Mouse (Mus musculus) liver, postnatal 0 days (tissue): Measurements from ENCODE around the gene Ntng1. TPM values are rescaled to one million over a fixed set of nuclear protein-coding genes. Genes with fewer than 3 reads are reported as not detected.

ENCODE experiments used
- ATAC-seq: fragments of 200-750 bp; cut with Nextera tagmentation; 2 replicates; pipeline ENCODE4 v1.8.0; 2017; ENCODE audit warnings: mild to moderate bottlenecking, moderate library complexity
- DNase-seq: peaks from one replicate; pipeline ENCODE4 v3.0.0-alpha.2; 2016
- H3K27ac ChIP-seq: fragments of 300-500 bp; sonication (generic); 2 replicates; pipeline ENCODE4 v1.5.1; 2014; ENCODE audit warnings: antibody characterized with exemption, moderate library complexity, mild to moderate bottlenecking, low read depth
- H3K27me3 ChIP-seq: fragments of 300-500 bp; sonication (generic); 2 replicates; pipeline ENCODE4 v1.6.1; 2014; ENCODE audit warnings: low read length, control low read depth, mixed read lengths; ENCODE audit not compliant: insufficient read depth
- H3K36me3 ChIP-seq: fragments of 300-500 bp; sonication (generic); replicated peaks from 2 replicates; pipeline ENCODE4 v1.6.1; 2014; ENCODE audit warnings: mild to moderate bottlenecking, control low read depth, low read length, moderate library complexity, mixed read lengths; ENCODE audit not compliant: insufficient read depth
- H3K4me1 ChIP-seq: fragments of 300-500 bp; sonication (generic); 2 replicates; pipeline ENCODE4 v1.6.1; 2014; ENCODE audit warnings: antibody characterized with exemption, mild to moderate bottlenecking, control low read depth; ENCODE audit not compliant: insufficient read depth
- H3K4me2 ChIP-seq: fragments of 300-500 bp; sonication (generic); 2 replicates; pipeline ENCODE4 v1.6.1; 2014; ENCODE audit warnings: low read depth, mild to moderate bottlenecking, low read length, moderate library complexity, mixed read lengths
- H3K4me3 ChIP-seq: fragments of 300-500 bp; sonication (generic); 2 replicates; pipeline ENCODE4 v1.5.1; 2014; ENCODE audit warnings: low read depth, low read length
- H3K9ac ChIP-seq: fragments of 300-500 bp; sonication (generic); replicated peaks from 2 replicates; pipeline ENCODE4 v1.6.1; 2014; ENCODE audit warnings: mild to moderate bottlenecking, moderate library complexity
- H3K9me3 ChIP-seq: fragments of 300-500 bp; sonication (generic); 2 replicates; pipeline ENCODE4 v1.6.1; 2016; ENCODE audit warnings: mild to moderate bottlenecking, control low read depth, low read length, mixed read lengths
- CTCF ChIP-seq: sonication (generic); IDR thresholded peaks from 2 replicates; pipeline ENCODE4 v1.5.1; 2016; ENCODE audit warnings: antibody characterized with exemption, low read depth
- EP300 ChIP-seq: IDR thresholded peaks from 2 replicates; pipeline ENCODE4 v1.6.1; 2016; ENCODE audit warnings: antibody characterized with exemption, low read depth, mild to moderate bottlenecking
- WGBS: fragments of 180-500 bp; shearing (Covaris S2); extraction: QIAGEN DNeasy Blood & Tissue Kit; methylation state at CpG from one replicate; pipeline ENCODE4 v1.1.7; 2014; ENCODE audit not compliant: insufficient replicate concordance; 5-methylcytosine and 5-hydroxymethylcytosine counted together
- polyA plus RNA-seq: library from polyadenylated mRNA; unstranded; fragments of >200 nt; fragmentation: Nextera tagmentation; extraction: Ambion mirVana; gene quantifications from 2 replicates; pipeline ENCODE4 v1.2.1, GENCODE M21; 2015

Ntng1 gene
- polyA plus RNA-seq, 1 experiment from 2014 or later = not detected

GRCm38 (mm10) chr3:109782289-109782951 is 361.4 kb downstream of the Ntng1 start:
- H3K4me2 ChIP-seq = peak overlapping the region; percentile 56
- H3K27me3 ChIP-seq = peaks cover 3% of the 10 kb centered on the region; the same call in 1 of the 2 replicates
- DNase-seq (peak; percentile 12), ATAC-seq (no peak)
- WGBS = 5% methylated on average over 27 of the region's 27 CpGs
- no peaks in the 10 kb centered on the region for H3K9me3 ChIP-seq
- peaks cover 4% of the 10 kb centered on the region; the same call in 1 of the 2 replicates for H3K4me1 ChIP-seq
- H3K36me3 ChIP-seq = no peaks in the 10 kb centered on the region
- no peak overlapping the region for H3K4me3 ChIP-seq
- no peak overlapping the region for H3K9ac ChIP-seq
- TF ChIP-seq CTCF = 0 out of 2 replicates have a peak, but pooled peaks have one; percentile 10
- TF ChIP-seq EP300 = no peak
- no peak overlapping the region for H3K27ac ChIP-seq

GRCm38 (mm10) chr3:109781917-109782288 is 361.9 kb downstream of the Ntng1 start:
- H3K27ac ChIP-seq = no peak overlapping the region
- H3K9ac ChIP-seq = no peak overlapping the region
- H3K9me3 ChIP-seq = no peaks in the 10 kb centered on the region
- TF ChIP-seq CTCF = no peak
- no peak for TF ChIP-seq EP300
- no peak for ATAC-seq
- H3K4me2 ChIP-seq = no peak overlapping the region
- 58% methylated on average over 7 of the region's 7 CpGs for WGBS
- no peak for DNase-seq
- H3K4me1 ChIP-seq = peaks cover 4% of the 10 kb centered on the region; the same call in 1 of the 2 replicates
- no peaks in the 10 kb centered on the region for H3K36me3 ChIP-seq
- H3K27me3 ChIP-seq = peaks cover 3% of the 10 kb centered on the region; the same call in 1 of the 2 replicates
- no peak overlapping the region for H3K4me3 ChIP-seq

- no peak for TF ChIP-seq CTCF
- TF ChIP-seq EP300 = no peak
- Histone ChIP-seq H3K27ac (no peak overlapping the region), H3K4me1 (no peaks in the 10 kb centered on the region), H3K4me3 (no peak overlapping the region), H3K4me2 (no peak overlapping the region), H3K9ac (no peak overlapping the region), H3K9me3 (no peaks in the 10 kb centered on the region), H3K36me3 (no peaks in the 10 kb centered on the region), H3K27me3 (no peaks in the 10 kb centered on the region)
- no peak for DNase-seq
- WGBS = 79% methylated on average over 2 of the region's 2 CpGs
- ATAC-seq = no peak
These were observed 368.6 kb downstream of the Ntng1 start for GRCm38 (mm10) chr3:109775200-109775599.

- TF ChIP-seq EP300 (no peak), CTCF (no peak)
These were observed 371.7 kb downstream of the Ntng1 start for GRCm38 (mm10) chr3:109772120-109772519.

GRCm38 (mm10) chr3:109766939-109767338 is 376.9 kb downstream of the Ntng1 start:
- H3K9ac ChIP-seq = no peak overlapping the region
- TF ChIP-seq CTCF = no peak
- TF ChIP-seq EP300 = no peak
- H3K4me2 ChIP-seq = no peak overlapping the region
- DNase-seq = no peak
- no peak overlapping the region for H3K4me3 ChIP-seq
- H3K36me3 ChIP-seq = no peaks in the 10 kb centered on the region
- H3K27me3 ChIP-seq = no peaks in the 10 kb centered on the region
- H3K4me1 ChIP-seq = no peaks in the 10 kb centered on the region
- no peak for ATAC-seq
- no peaks in the 10 kb centered on the region for H3K9me3 ChIP-seq
- 76% methylated on average over 3 of the region's 3 CpGs for WGBS
- no peak overlapping the region for H3K27ac ChIP-seq

More at GRCm38 (mm10) chr3:109772120-109772519, 371.7 kb downstream of the Ntng1 start:
- DNase-seq (no peak), ATAC-seq (no peak)
- Histone ChIP-seq H3K36me3 (no peaks in the 10 kb centered on the region), H3K27ac (no peak overlapping the region), H3K9me3 (no peaks in the 10 kb centered on the region), H3K4me3 (no peak overlapping the region), H3K4me2 (no peak overlapping the region), H3K27me3 (no peaks in the 10 kb centered on the region), H3K4me1 (no peaks in the 10 kb centered on the region), H3K9ac (no peak overlapping the region)
- 68% methylated on average over 14 of the region's 14 CpGs for WGBS

GRCm38 (mm10) chr3:109765608-109766007 is 378.2 kb downstream of the Ntng1 start:
- H3K4me2 ChIP-seq = no peak overlapping the region
- no peak overlapping the region for H3K4me3 ChIP-seq
- DNase-seq (no peak), ATAC-seq (no peak)
- WGBS = 73% methylated on average over 2 of the region's 2 CpGs
- no peaks in the 10 kb centered on the region for H3K9me3 ChIP-seq
- no peaks in the 10 kb centered on the region for H3K36me3 ChIP-seq
- H3K9ac ChIP-seq = no peak overlapping the region
- no peak for TF ChIP-seq EP300
- TF ChIP-seq CTCF = no peak
- no peaks in the 10 kb centered on the region for H3K27me3 ChIP-seq
- H3K4me1 ChIP-seq = no peaks in the 10 kb centered on the region
- no peak overlapping the region for H3K27ac ChIP-seq
